Mouse (Mus musculus) embryonic facial prominence, embryonic 11.5 days (tissue): ENCODE results near the gene Kcnj10. TPM values are rescaled to one million over a fixed set of nuclear protein-coding genes. Genes with fewer than 3 reads are reported as not detected.
A peak's percentile ranks its signal among the peaks of the same experiment; 100 is the strongest.

Experiments used
- ATAC-seq: fragments of 200-750 bp; cut with Nextera tagmentation; replicated peaks from 2 replicates; pipeline ENCODE4 v1.8.0; 2017; ENCODE audit warnings: low read depth; ENCODE audit not compliant: insufficient number of reproducible peaks, low FRiP score, low TSS enrichment
- DNase-seq: peaks from one replicate; pipeline ENCODE4 v3.0.0-alpha.2; 2015; ENCODE audit warnings: low spot score
- H3K27ac ChIP-seq: fragments of 300-500 bp; sonication (generic); replicated peaks from 2 replicates; pipeline ENCODE4 v1.5.1; 2014; ENCODE audit warnings: mild to moderate bottlenecking, low read depth, low read length, control low read depth
- H3K27me3 ChIP-seq: fragments of 300-500 bp; sonication (generic); 2 replicates; pipeline ENCODE4 v1.6.1; 2014; ENCODE audit warnings: mild to moderate bottlenecking, low read length, moderate library complexity, mixed read lengths; ENCODE audit not compliant: control insufficient read depth, insufficient read depth
- H3K36me3 ChIP-seq: fragments of 300-500 bp; sonication (generic); replicated peaks from 2 replicates; pipeline ENCODE4 v1.6.1; 2014; ENCODE audit warnings: low read depth, mild to moderate bottlenecking, low read length, moderate library complexity, mixed read lengths; ENCODE audit not compliant: control insufficient read depth, insufficient read depth
- H3K4me1 ChIP-seq: fragments of 300-500 bp; sonication (generic); 2 replicates; pipeline ENCODE4 v1.6.1; 2014; ENCODE audit warnings: low read length, mixed read lengths; ENCODE audit not compliant: control insufficient read depth, insufficient read depth
- H3K4me2 ChIP-seq: fragments of 300-500 bp; sonication (generic); 2 replicates; pipeline ENCODE4 v1.6.1; 2014; ENCODE audit warnings: low read depth, mild to moderate bottlenecking, control low read depth, low read length, moderate library complexity
- H3K4me3 ChIP-seq: fragments of 300-500 bp; sonication (generic); 2 replicates; pipeline ENCODE4 v1.5.1; 2014; ENCODE audit warnings: low read depth, low read length, control low read depth
- H3K9ac ChIP-seq: fragments of 300-500 bp; sonication (generic); replicated peaks from 2 replicates; pipeline ENCODE4 v1.6.1; 2014; ENCODE audit warnings: mild to moderate bottlenecking, control low read depth, low read length
- H3K9me3 ChIP-seq: fragments of 300-500 bp; sonication (generic); replicated peaks from 2 replicates; pipeline ENCODE4 v1.6.1; 2016; ENCODE audit warnings: mild to moderate bottlenecking, low read length, inconsistent platforms, mixed read lengths; ENCODE audit not compliant: control insufficient read depth
- WGBS: fragments of 180-500 bp; shearing (Covaris S2); extraction: QIAGEN DNeasy Blood & Tissue Kit; methylation state at CpG from one replicate; pipeline ENCODE4 v1.1.7; 2014; 5-methylcytosine and 5-hydroxymethylcytosine counted together
- polyA plus RNA-seq: library from polyadenylated mRNA; unstranded; fragments of >200 nt; fragmentation: Nextera tagmentation; extraction: Ambion mirVana; gene quantifications from 2 replicates; pipeline ENCODE4 v1.2.1, GENCODE M21; 2014

The Kcnj10 gene
- polyA plus RNA-seq, 1 experiment from 2014 or later = 0.11 TPM

DNA sequence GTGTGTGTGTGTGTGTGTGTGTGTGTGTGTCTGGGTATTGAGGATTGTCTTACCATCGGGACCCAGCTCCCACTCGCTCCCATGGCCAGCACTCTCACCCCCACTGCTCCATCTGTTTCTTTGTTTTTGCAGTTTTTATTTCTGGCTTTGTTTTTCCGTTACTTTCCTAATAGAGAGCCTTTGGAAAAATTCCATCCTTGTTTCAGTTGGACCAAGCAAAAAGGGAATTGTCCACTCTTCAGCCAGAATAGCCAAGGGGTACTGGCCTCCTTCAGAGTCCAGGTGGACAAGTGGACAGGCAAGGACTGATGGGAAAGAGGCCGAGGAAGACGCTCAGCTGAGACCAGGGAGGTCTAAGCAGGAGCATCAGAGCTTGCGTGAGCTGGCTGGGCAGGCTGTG is 34.1 kb upstream of the Kcnj10 start:
- H3K9me3 ChIP-seq = no peaks in the 10 kb centered on the region
- DNase-seq = no peak
- no peak for ATAC-seq
- no peaks in the 10 kb centered on the region for H3K27me3 ChIP-seq
- no peak overlapping the region for H3K4me3 ChIP-seq
- no peak overlapping the region for H3K27ac ChIP-seq
- WGBS = 76% methylated on average over 6 of the region's 6 CpGs
- H3K4me2 ChIP-seq = no peak overlapping the region
- no peaks in the 10 kb centered on the region for H3K36me3 ChIP-seq
- 0 out of 2 replicates have a peak, but pooled peaks cover 2% of the 10 kb centered on the region for H3K4me1 ChIP-seq
- no peak overlapping the region for H3K9ac ChIP-seq

DNA sequence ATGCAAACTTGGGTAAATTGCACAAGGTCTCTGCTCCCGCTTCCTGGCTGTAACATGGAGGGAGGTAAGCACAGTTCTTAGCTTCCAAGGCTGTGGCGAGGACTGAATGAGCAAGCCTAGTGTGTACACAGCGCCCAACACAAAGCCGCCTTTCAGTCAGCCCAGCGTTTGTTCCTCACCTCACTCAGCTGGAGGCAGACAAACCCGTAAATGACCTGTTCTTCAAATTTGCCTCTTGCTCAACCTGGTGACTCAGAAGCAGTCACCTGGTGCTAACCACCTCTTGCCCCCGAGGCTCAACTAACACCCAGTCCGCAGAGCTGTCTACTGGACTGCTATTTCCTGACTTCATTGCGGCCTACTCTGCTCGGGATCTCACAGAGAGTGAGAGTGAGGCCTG is 33.1 kb upstream of the Kcnj10 start:
- Histone ChIP-seq H3K27ac (no peak overlapping the region), H3K4me2 (no peak overlapping the region), H3K36me3 (no peaks in the 10 kb centered on the region), H3K9ac (peak overlapping the region; percentile 9), H3K27me3 (no peaks in the 10 kb centered on the region), H3K9me3 (no peaks in the 10 kb centered on the region), H3K4me1 (0 out of 2 replicates have a peak, but pooled peaks cover 2% of the 10 kb centered on the region), H3K4me3 (no peak overlapping the region)
- whole genome bisulfite sequencing = 57% methylated on average over 10 of the region's 10 CpGs
- no peak for ATAC-seq
- no peak for DNase-seq

DNA sequence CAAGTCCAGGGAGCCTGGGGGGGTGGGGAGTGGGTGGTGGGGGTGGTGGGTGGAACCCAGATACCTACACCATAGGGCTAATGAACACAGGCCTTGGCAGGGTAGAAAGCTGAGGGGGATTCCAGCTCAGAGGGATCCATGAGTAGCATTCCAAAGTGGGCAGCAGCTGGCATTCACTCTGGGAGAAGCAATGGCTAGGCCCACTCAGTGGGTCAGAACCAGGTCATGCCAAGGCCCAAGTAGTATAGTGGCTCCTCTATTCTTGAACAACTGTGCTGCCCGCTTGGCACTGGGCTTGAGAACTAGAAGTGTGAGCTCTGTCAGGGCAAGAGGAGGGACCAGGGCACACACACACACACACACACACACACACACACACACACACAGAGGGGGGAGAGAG is 32.6 kb upstream of the Kcnj10 start:
- no peak for ATAC-seq
- H3K4me1 ChIP-seq = 0 out of 2 replicates have a peak, but pooled peaks cover 5% of the 10 kb centered on the region
- WGBS = 92% methylated on average over 1 of the region's 1 CpGs

DNA sequence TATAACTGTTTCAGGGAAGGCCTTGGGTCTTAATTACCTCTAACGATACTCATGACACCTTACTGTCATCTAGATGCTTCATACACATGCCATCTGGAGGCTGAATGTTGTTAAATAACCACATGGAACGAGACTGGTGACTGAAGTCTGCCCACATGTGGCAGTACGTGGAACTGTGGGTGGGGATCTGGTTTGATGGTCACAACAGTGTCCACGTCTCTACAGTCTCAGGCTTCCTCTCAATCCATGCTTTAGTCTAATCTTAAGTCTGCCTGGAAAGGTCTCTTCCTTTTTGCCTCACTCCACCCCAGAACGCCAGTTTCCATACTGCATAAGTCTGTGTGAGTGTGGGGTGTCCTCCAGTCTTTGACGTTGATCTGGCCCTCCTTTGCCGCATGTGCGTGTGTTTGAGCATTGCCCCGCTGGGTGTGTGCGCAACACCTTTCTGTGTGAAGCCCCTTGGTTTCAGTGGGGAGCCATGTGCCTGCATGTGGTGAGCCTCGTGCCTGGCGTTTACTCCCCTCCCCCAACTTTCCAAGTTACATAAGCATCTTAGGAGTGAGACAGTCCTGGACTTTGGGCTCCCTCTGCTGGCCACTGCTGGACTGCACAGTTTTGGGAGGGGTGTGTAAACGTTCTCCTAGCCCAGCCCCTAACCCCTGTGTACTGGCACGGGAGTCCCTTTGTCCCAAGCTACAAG is 31.2 kb upstream of the Kcnj10 start:
- Histone ChIP-seq H3K9me3 (no peaks in the 10 kb centered on the region), H3K4me1 (0 out of 2 replicates have a peak, but pooled peaks cover 5% of the 10 kb centered on the region), H3K4me2 (peak overlapping the region; percentile 59), H3K4me3 (peak overlapping the region; percentile 16), H3K9ac (peak overlapping the region; percentile 50), H3K27ac (0 out of 2 replicates have a peak overlapping the region, but pooled peaks have one; percentile 43), H3K36me3 (no peaks in the 10 kb centered on the region), H3K27me3 (no peaks in the 10 kb centered on the region)
- ATAC-seq = peak; percentile 66
- WGBS = 4% methylated on average over 14 of the region's 14 CpGs
- peak; percentile 100 for DNase-seq

More for the DNA sequence above, 32.6 kb upstream of the Kcnj10 start:
- no peak for DNase-seq
- no peak overlapping the region for H3K27ac ChIP-seq
- H3K4me3 ChIP-seq = no peak overlapping the region
- H3K4me2 ChIP-seq = no peak overlapping the region
- H3K36me3 ChIP-seq = no peaks in the 10 kb centered on the region
- no peaks in the 10 kb centered on the region for H3K9me3 ChIP-seq
- H3K9ac ChIP-seq = peak overlapping the region; percentile 9
- no peaks in the 10 kb centered on the region for H3K27me3 ChIP-seq

DNA sequence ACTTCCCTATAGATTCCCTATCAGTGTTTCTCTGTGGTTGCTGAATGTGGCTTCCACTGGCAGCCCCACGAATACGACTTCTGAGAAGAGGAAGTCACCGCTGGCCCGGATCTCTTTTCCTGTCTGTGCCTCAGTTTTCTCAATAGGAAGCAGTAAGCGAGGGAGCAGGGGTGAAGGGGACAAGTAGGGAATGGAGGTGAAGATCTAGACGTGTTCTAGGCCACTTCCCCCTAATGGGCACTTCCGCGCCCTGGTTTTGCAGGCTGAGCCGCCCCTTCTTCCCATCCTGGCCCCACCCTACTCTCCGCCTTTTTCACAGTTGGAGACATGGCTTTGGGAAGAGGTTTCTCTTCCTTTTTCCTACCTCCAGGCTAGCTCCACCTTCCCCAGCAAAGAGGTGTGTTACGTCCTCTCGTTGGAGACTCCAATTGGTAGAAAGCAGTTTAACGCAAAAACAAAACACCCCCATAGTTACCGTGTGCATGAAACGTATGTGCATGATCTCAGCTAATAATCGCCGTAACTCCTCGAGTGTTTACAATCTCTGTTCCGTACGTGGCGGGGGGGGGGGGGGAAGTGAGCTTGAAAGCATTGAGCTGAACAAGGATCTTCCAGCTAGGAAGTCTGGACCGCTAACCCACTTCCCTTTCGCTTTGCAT is 29.6 kb upstream of the Kcnj10 start:
- Histone ChIP-seq H3K4me1 (0 out of 2 replicates have a peak, but pooled peaks cover 5% of the 10 kb centered on the region), H3K27me3 (no peaks in the 10 kb centered on the region), H3K27ac (no peak overlapping the region), H3K4me3 (peak overlapping the region; percentile 76), H3K36me3 (no peaks in the 10 kb centered on the region), H3K9me3 (no peaks in the 10 kb centered on the region), H3K4me2 (peak overlapping the region; percentile 87), H3K9ac (peak overlapping the region; percentile 74)
- DNase-seq = peak; percentile 40
- ATAC-seq = no peak
- WGBS = 5% methylated on average over 22 of the region's 23 CpGs

DNA sequence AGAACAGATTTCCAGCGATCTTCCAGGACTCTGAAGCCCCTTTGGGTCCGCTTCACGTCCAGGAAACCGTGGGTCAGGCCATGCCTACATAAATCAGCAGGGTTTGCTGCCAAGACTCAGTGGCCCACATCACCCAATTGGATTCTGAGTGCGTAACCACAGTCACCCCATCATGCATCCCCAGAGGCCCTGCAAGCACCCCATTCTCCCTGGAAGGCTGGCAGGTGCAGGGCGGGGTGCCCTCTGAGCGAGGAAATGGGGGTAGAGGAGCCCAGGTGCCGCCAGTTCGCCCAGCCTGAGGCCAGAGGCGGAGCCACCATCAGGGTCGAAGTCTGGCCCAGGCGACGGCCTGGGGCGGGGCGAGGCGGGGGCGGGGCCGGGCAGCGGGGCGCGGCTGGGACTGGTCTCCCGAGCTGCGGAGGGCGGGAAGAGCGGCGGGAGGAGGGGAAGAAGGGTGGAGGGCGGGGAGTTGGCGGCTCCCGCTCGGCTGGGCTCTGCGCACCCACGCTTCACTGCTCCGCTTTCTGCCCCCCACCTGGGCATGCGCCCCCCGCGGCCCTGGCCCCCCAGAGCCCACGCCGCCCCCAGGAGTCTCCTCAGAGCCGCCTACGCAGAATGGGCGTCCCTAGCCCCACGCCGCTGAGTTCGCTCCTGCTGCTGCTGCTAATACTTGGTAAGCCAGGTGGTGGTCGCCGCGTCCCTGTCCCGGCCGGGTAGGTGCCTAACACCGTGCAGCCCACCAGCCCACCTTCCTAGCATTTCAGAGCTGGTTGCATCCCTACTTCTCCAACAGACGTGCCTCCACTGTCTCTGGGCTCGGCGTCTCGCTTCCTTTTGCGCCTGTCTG is 28.9 kb upstream of the Kcnj10 start:
- 2% methylated on average over 30 of the region's 55 CpGs for WGBS
- H3K4me1 ChIP-seq = 0 out of 2 replicates have a peak, but pooled peaks cover 5% of the 10 kb centered on the region

DNA sequence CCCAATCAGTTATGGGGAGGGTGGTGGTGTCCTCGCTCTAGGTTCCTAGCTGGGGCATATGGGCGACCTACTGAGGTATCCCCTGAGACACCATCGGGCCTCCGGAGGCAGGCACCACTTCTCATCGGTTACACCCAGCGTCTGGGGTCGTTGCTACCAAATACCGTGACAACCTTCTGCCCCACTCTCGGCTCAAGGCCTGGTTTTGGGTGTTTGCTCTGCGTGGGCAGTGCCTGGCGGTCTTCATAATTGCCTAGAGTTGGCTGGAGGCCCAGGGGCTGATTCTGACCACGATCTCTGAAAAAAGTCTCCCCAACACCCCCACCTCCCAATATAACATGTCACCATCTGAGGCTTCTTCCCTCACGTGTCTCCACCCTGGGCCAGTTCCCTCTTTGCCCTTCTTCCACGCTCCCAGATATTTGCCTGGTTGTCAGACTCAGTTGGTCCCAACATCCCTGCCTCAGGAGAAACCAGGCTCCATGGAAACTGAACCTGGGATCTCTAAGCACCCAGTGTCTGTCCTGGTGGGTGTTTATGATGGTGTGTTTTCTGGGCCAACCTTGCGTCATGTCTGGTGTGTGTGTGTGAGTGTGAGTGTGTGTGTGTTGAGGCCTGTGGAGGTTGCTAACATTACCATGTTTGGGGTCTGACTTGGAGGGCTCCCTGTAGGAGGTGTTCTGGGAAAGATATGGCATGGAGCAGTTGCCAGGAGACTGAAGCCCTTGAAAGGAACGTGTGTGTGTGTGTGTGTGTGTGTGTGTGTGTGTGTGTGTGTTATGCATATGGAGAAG is 28.0 kb upstream of the Kcnj10 start:
- H3K9ac ChIP-seq = peak overlapping the region; percentile 74
- H3K27me3 ChIP-seq = no peaks in the 10 kb centered on the region
- peak overlapping the region; percentile 76 for H3K4me3 ChIP-seq
- H3K4me2 ChIP-seq = peak overlapping the region; percentile 87
- H3K36me3 ChIP-seq = no peaks in the 10 kb centered on the region
- DNase-seq (no peak), ATAC-seq (peak; percentile 0; the same call in 1 of the 2 replicates)
- WGBS = 19% methylated on average over 16 of the region's 16 CpGs
- 0 out of 2 replicates have a peak, but pooled peaks cover 5% of the 10 kb centered on the region for H3K4me1 ChIP-seq
- no peak overlapping the region for H3K27ac ChIP-seq
- H3K9me3 ChIP-seq = no peaks in the 10 kb centered on the region

More for the DNA sequence above, 28.9 kb upstream of the Kcnj10 start:
- ATAC-seq (peak; percentile 68), DNase-seq (peak; percentile 89)
- Histone ChIP-seq H3K4me3 (peak overlapping the region; percentile 76), H3K4me2 (peak overlapping the region; percentile 87), H3K9ac (peak overlapping the region; percentile 74), H3K27me3 (no peaks in the 10 kb centered on the region), H3K27ac (0 out of 2 replicates have a peak overlapping the region, but pooled peaks have one; percentile 35), H3K9me3 (no peaks in the 10 kb centered on the region), H3K36me3 (no peaks in the 10 kb centered on the region)
